Mouse (Mus musculus): ENCODE results near the gene Gtf2f2. TPM values are rescaled to one million over a fixed set of nuclear protein-coding genes. Genes with fewer than 3 reads are reported as not detected.

The Gtf2f2 gene
- polyA plus RNA-seq, 1 experiment from 2014 or later: 32.5 TPM

DNA sequence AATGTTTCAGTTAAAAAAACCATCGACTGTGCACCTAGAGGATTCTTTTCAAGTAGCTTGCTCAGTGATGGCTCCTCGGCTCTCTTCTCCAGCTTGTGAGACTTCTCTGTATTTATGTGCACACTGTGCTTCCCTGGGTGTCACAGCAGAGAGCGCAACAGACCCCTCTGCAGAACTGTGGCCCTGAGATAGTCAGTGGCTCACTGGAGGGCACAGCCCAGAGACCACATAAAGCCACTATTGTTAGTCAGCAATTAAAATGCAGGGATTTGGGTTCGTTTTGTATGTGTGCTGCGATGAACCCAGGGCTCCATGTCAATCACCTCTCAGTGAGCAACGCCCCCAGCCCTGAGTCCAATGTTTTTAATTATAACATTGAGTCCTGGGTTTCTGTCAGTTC is 159.8 kb downstream of the Gtf2f2 start:
- Histone ChIP-seq H3K9me3 (no peaks in the 10 kb centered on the region), H3K9ac (no peak overlapping the region), H3K36me3 (peaks cover 35% of the 10 kb centered on the region), H3K4me3 (replicated peaks) (no peak overlapping the region), H3K4me1 (peaks cover 12% of the 10 kb centered on the region), H3K27ac (no peak overlapping the region), H3K27me3 (replicated peaks) (no peaks in the 10 kb centered on the region), H3K4me2 (no peak overlapping the region)
- 75% methylated on average over 6 of the region's 6 CpGs for WGBS
- ATAC-seq (ENCODE audit: insufficient read depth, low FRiP score, low read depth): no peak

DNA sequence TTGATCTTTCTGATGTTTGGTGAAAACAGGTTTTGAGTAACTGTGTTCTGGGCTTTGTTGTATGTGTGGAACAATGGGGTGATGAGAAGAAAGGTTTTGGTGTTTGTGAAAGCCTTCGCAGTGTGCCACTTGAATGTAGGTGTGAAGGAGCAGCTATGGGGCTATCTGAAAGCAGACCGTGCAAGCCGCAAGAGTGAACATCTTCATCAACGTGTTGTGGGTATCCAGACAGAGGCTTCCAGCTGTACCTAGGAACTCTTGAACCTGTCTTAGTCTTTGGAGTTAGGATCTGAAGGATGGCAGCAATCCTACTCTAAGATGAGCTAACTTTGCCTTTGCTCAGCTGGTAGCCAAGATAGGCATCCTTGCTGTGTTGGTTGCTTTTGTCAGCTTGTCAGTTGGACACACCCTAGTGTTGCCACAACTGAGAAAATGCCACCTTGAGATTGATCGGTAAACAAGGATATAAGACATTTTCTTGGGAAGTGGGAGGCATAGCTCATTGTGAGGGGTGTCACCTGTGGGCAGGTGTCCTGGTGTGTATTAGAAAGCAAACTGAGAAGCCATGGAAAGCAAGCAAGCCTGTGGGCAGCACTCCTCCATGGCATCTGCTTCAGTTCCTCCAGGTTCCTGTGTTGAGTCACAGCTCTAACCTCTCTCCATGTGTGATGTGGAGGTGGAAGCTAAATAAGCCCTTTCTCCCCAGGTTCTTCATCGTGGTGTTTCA is 160.7 kb downstream of the Gtf2f2 start:
- no peak for ATAC-seq (ENCODE audit: insufficient read depth, low FRiP score, low read depth)
- no peak overlapping the region for H3K9ac ChIP-seq
- 79% methylated on average over 6 of the region's 6 CpGs for WGBS
- peaks cover 12% of the 10 kb centered on the region for H3K4me1 ChIP-seq
- H3K36me3 ChIP-seq: peaks cover 35% of the 10 kb centered on the region
- H3K4me3 ChIP-seq (replicated peaks): no peak overlapping the region
- H3K9me3 ChIP-seq: no peaks in the 10 kb centered on the region
- H3K27me3 ChIP-seq (replicated peaks): no peaks in the 10 kb centered on the region
- no peak overlapping the region for H3K4me2 ChIP-seq
- no peak overlapping the region for H3K27ac ChIP-seq

DNA sequence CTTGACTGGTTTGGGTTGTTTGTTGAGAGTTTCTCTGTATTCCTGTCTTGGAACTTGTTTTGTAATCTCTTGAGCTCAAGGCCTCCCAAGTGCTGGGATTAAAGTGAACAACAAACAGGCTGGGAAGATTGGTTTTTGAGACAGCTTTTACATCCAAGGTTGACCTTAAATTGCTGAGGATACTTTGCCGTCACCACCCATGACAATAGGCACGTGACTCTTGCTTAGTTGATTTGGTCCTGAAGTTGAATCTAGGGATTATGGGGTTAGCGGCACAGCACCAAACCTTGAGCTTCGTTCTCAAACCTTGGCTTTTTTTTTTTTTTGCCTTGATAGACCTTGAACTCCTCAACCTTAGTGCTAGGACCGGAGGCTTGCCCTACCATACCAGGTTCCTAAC is 161.4 kb downstream of the Gtf2f2 start:
- no peaks in the 10 kb centered on the region for H3K27me3 ChIP-seq (replicated peaks)
- no peak overlapping the region for H3K27ac ChIP-seq
- H3K36me3 ChIP-seq: peaks cover 35% of the 10 kb centered on the region
- 75% methylated on average over 5 of the region's 5 CpGs for WGBS
- no peak overlapping the region for H3K9ac ChIP-seq
- ATAC-seq (ENCODE audit: insufficient read depth, low FRiP score, low read depth): no peak
- no peaks in the 10 kb centered on the region for H3K9me3 ChIP-seq
- peaks cover 12% of the 10 kb centered on the region for H3K4me1 ChIP-seq
- no peak overlapping the region for H3K4me2 ChIP-seq
- no peak overlapping the region for H3K4me3 ChIP-seq (replicated peaks)

DNA sequence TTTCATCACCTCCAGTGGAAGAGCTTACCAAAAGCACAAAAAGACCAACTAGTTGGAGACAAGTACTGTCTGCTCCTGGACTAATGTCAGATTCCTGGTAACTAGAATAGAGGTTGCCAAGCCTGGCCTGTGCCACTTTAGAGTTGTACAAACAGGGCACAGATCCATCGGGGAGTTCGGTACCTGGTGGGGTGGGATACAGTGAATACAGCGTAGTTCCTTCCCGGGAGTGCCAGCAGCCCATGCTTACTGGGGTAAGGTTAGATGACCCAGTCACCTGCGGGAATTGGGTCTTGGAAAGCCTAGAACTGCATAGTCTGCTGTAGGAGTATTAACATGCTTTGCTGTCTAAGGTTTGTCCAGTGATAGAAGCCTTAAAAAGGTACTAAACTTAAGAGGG is 162.2 kb downstream of the Gtf2f2 start:
- H3K9me3 ChIP-seq: no peaks in the 10 kb centered on the region
- 93% methylated on average over 5 of the region's 5 CpGs for WGBS
- peaks cover 35% of the 10 kb centered on the region for H3K36me3 ChIP-seq
- H3K9ac ChIP-seq: no peak overlapping the region
- peaks cover 12% of the 10 kb centered on the region for H3K4me1 ChIP-seq
- H3K27me3 ChIP-seq (replicated peaks): no peaks in the 10 kb centered on the region
- H3K4me3 ChIP-seq (replicated peaks): no peak overlapping the region
- no peak for ATAC-seq (ENCODE audit: insufficient read depth, low FRiP score, low read depth)
- no peak overlapping the region for H3K27ac ChIP-seq
- no peak overlapping the region for H3K4me2 ChIP-seq

DNA sequence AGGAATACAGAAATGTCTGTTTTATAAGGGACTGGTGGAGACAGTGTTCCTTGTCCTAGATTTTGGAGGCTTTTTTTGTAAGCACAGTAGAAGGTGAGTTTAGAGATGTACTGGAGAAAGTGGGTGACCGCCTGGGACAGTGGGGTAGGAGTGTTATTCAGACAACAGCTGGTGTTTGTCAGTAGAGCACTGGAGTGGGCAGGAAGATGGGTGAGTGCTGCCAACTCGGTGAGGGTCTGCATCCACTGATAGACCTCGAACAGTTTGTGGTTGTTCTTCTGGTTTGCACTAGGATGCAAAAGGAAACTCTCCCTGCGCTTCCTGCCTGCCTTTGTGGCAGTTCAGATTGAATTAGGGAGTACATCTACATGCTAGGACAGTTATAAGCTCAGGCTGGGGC is 163.0 kb downstream of the Gtf2f2 start:
- Histone ChIP-seq H3K9me3 (no peaks in the 10 kb centered on the region), H3K4me3 (replicated peaks) (no peak overlapping the region), H3K27ac (no peak overlapping the region), H3K9ac (no peak overlapping the region), H3K4me2 (no peak overlapping the region), H3K4me1 (peaks cover 12% of the 10 kb centered on the region), H3K27me3 (replicated peaks) (no peaks in the 10 kb centered on the region), H3K36me3 (peaks cover 35% of the 10 kb centered on the region)
- ATAC-seq (ENCODE audit: insufficient read depth, low FRiP score, low read depth): no peak
- WGBS: 71% methylated on average over 4 of the region's 4 CpGs

Other genes starting within 250 kb of the Gtf2f2 start
- 3.2 and 3.3 TPM in 2 replicates for gene Slc25a30, start 223.8 kb downstream of the Gtf2f2 start, polyA plus RNA-seq (2015; fragmentation: Nextera tagmentation; extraction: Ambion mirVana)
- gene Tpt1, start 165.8 kb downstream of the Gtf2f2 start, polyA plus RNA-seq (2015; fragmentation: Nextera tagmentation; extraction: Ambion mirVana): 999 and 1,085 TPM in 2 replicates
- gene Kctd4, start 55.9 kb downstream of the Gtf2f2 start, polyA plus RNA-seq (2015; fragmentation: Nextera tagmentation; extraction: Ambion mirVana): 0.27 and 0.40 TPM in 2 replicates
- gene Gpalpp1, start 99.9 kb upstream of the Gtf2f2 start, polyA plus RNA-seq (2015; fragmentation: Nextera tagmentation; extraction: Ambion mirVana): 10.0 and 11.2 TPM in 2 replicates
- 13.9 and 14.7 TPM in 2 replicates for gene Nufip1, start 100.0 kb upstream of the Gtf2f2 start, polyA plus RNA-seq (2015; fragmentation: Nextera tagmentation; extraction: Ambion mirVana)